Mouse (Mus musculus): ENCODE data around the gene Alg11. TPM values are rescaled to one million over a fixed set of nuclear protein-coding genes. Genes with fewer than 3 reads are reported as not detected.

Alg11 gene
- polyA plus RNA-seq (2014; fragmentation: Nextera tagmentation; extraction: Ambion mirVana): 19.3 and 22.4 TPM in 2 replicates

DNA sequence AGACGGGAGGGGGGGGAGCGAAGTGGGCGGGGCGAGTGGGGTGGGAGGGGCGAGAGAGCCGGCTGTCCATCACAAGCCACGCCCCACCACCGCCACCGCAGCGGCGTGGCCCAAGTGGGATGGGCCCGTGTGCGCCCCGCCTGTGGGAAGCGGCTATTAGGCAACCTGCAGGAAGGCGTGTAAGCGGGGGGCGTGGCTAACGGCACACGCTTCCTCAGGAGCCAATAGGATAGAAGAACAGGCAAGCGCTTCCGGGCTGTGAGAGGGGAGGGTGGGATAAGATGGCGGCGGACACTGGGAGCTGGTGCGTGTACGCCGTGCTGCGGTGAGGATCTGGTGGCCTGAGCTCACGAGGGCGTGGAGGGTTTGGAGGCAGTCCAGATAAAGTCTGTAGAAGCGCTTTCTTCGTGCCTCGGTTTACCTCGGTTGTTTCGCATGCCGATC is at the start of gene Alg11:
Alg11 (plus strand) TSS at position 276 of the 444 bp plus-strand sequence.
- Histone ChIP-seq H3K36me3 (ENCODE audit: control insufficient read depth, insufficient read depth, low read length) (peaks cover 33% of the 10 kb centered on the region), H3K27ac (replicated peaks; ENCODE audit: low read depth, low read length) (no peak within 1 kb of the TSS), H3K27me3 (replicated peaks; ENCODE audit: control insufficient read depth, insufficient read depth, low read length) (peaks cover 19% of the 10 kb centered on the region), H3K4me2 (ENCODE audit: low read depth, low read length) (peak within 1 kb of the TSS; percentile 97), H3K4me1 (ENCODE audit: control insufficient read depth, insufficient read depth, low read length) (peaks cover 4% of the 10 kb centered on the region; the same call in 1 of the 2 replicates), H3K9ac (ENCODE audit: low read depth, low read length) (peak within 1 kb of the TSS; percentile 68), H3K4me3 (ENCODE audit: low read depth, low read length) (peak within 1 kb of the TSS; percentile 67), H3K9me3 (ENCODE audit: control insufficient read depth, low read length) (no peaks in the 10 kb centered on the region)
- ATAC-seq (ENCODE audit: low read depth) (peak; percentile 100), DNase-seq (ENCODE audit: low spot score) (peak; percentile 99)
- under 1% methylated on average over 20 of the region's 36 CpGs for WGBS

DNA sequence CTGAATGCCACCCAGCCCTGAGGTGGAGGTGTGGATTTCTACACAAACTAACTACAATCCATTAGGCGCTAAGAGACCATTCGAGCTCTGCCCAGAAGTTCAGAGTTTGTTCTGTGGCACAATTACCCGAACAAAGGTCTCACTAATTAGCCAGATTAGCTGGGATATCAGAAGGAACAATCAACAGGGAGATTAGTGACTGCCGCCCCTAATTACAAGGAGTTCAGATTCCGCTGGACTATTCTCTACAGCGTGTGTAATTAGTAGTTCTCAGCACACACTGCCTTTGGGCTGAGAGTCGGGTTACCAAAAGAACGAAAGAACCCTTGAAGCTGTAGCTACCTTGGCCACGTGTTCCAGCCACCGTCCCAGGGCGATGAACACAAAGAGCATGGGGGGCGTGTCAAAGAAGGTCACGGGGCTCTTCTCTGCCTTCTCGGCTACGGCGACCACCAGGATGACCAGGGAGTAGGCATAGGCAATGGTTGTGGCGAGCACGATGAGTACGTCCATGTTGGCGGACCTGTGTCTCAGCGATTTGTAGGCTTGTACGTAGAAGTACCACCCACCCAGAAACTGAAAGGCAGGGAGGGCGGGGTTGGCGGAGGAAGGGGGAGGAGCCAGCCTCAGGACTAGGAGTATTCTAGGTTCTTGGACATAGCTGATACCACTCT is 47.4 kb upstream of the Alg11 start:
- no peaks in the 10 kb centered on the region for H3K4me1 ChIP-seq (ENCODE audit: control insufficient read depth, insufficient read depth, low read length)
- ATAC-seq (ENCODE audit: low read depth) (peak; percentile 86; the same call in 1 of the 2 replicates), DNase-seq (ENCODE audit: low spot score) (peak; percentile 40)
- peak overlapping the region; percentile 25; the same call in 1 of the 2 replicates for H3K4me2 ChIP-seq (ENCODE audit: low read depth, low read length)
- no peak overlapping the region for H3K27ac ChIP-seq (replicated peaks; ENCODE audit: low read depth, low read length)
- H3K9ac ChIP-seq (ENCODE audit: low read depth, low read length): no peak overlapping the region
- no peaks in the 10 kb centered on the region for H3K9me3 ChIP-seq (ENCODE audit: control insufficient read depth, low read length)
- H3K36me3 ChIP-seq (ENCODE audit: control insufficient read depth, insufficient read depth, low read length): no peaks in the 10 kb centered on the region
- 67% methylated on average over 24 of the region's 24 CpGs for WGBS
- no peaks in the 10 kb centered on the region for H3K27me3 ChIP-seq (replicated peaks; ENCODE audit: control insufficient read depth, insufficient read depth, low read length)
- H3K4me3 ChIP-seq (ENCODE audit: low read depth, low read length): no peak overlapping the region

DNA sequence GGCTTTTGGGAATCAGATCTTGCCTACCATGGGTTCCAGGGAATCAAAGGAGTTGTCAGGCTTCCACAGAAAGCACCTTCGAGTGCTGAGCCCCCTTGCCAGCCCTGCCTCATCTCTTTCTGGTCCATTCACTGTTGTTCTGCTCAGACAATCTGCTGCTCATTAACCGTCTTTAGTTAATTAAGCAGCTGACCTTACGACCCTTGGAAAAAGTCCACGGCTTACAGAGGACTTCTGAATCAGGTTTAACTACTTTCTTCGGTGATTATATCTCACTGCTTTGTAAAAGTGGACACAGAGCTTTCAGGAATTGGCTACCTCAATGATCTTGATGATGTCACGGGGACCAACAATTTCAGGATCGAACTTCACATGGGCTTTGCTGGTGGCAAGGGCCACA is 42.8 kb upstream of the Alg11 start:
- H3K27me3 ChIP-seq (replicated peaks; ENCODE audit: control insufficient read depth, insufficient read depth, low read length): no peaks in the 10 kb centered on the region
- H3K4me2 ChIP-seq (ENCODE audit: low read depth, low read length): no peak overlapping the region
- H3K4me1 ChIP-seq (ENCODE audit: control insufficient read depth, insufficient read depth, low read length): no peaks in the 10 kb centered on the region
- H3K4me3 ChIP-seq (ENCODE audit: low read depth, low read length): no peak overlapping the region
- DNase-seq (ENCODE audit: low spot score) (no peak), ATAC-seq (ENCODE audit: low read depth) (no peak)
- no peak overlapping the region for H3K9ac ChIP-seq (ENCODE audit: low read depth, low read length)
- no peaks in the 10 kb centered on the region for H3K36me3 ChIP-seq (ENCODE audit: control insufficient read depth, insufficient read depth, low read length)
- H3K9me3 ChIP-seq (ENCODE audit: control insufficient read depth, low read length): no peaks in the 10 kb centered on the region
- no peak overlapping the region for H3K27ac ChIP-seq (replicated peaks; ENCODE audit: low read depth, low read length)
- WGBS: 35% methylated on average over 7 of the region's 7 CpGs

DNA sequence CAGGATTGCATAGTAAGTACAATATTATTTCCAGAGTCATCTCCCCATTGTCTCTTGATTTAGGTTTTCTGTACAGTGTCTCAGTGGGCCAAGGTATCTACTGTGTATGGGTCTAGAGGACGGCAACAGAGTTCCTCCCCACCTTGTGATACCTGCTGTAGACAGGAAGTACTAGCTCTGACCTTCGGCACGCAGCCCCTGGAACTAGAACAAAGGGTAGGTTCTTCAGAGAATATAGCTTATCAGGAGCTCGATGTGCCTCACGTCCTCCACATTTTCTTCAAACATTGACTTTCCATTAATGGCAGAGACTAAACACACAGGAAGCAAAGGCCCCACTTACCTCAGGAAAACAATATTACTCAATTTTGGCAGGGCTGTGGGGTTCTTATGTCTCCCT is 41.0 kb upstream of the Alg11 start:
- H3K9me3 ChIP-seq (ENCODE audit: control insufficient read depth, low read length): no peaks in the 10 kb centered on the region
- DNase-seq (ENCODE audit: low spot score) (no peak), ATAC-seq (ENCODE audit: low read depth) (no peak)
- H3K27ac ChIP-seq (replicated peaks; ENCODE audit: low read depth, low read length): no peak overlapping the region
- no peak overlapping the region for H3K4me3 ChIP-seq (ENCODE audit: low read depth, low read length)
- WGBS: 79% methylated on average over 5 of the region's 5 CpGs
- H3K36me3 ChIP-seq (ENCODE audit: control insufficient read depth, insufficient read depth, low read length): no peaks in the 10 kb centered on the region
- no peak overlapping the region for H3K9ac ChIP-seq (ENCODE audit: low read depth, low read length)
- H3K4me2 ChIP-seq (ENCODE audit: low read depth, low read length): no peak overlapping the region
- no peaks in the 10 kb centered on the region for H3K27me3 ChIP-seq (replicated peaks; ENCODE audit: control insufficient read depth, insufficient read depth, low read length)
- H3K4me1 ChIP-seq (ENCODE audit: control insufficient read depth, insufficient read depth, low read length): no peaks in the 10 kb centered on the region

DNA sequence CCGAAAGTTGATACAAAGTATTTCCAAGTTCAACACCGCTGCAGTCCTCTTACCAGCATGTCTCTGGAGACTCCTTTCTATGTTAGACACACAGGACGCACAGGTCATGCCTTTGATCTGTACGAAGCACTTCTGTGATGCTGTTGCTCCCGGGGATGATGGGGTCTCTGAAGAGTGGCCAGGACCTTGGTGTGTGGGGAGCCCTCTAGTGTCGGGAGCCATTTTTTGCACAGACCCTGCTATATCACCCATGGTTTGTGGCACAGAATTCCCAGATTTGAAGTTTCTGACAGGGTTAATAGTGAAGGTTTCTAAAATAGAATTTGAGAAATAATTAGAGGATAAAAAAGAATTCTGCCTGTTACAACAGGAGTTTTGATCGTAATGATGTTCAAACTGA is 38.3 kb upstream of the Alg11 start:
- H3K9ac ChIP-seq (ENCODE audit: low read depth, low read length): no peak overlapping the region
- no peaks in the 10 kb centered on the region for H3K4me1 ChIP-seq (ENCODE audit: control insufficient read depth, insufficient read depth, low read length)
- H3K9me3 ChIP-seq (ENCODE audit: control insufficient read depth, low read length): no peaks in the 10 kb centered on the region
- H3K27ac ChIP-seq (replicated peaks; ENCODE audit: low read depth, low read length): no peak overlapping the region
- no peaks in the 10 kb centered on the region for H3K36me3 ChIP-seq (ENCODE audit: control insufficient read depth, insufficient read depth, low read length)
- H3K27me3 ChIP-seq (replicated peaks; ENCODE audit: control insufficient read depth, insufficient read depth, low read length): no peaks in the 10 kb centered on the region
- no peak for DNase-seq (ENCODE audit: low spot score)
- H3K4me3 ChIP-seq (ENCODE audit: low read depth, low read length): no peak overlapping the region
- no peak overlapping the region for H3K4me2 ChIP-seq (ENCODE audit: low read depth, low read length)
- ATAC-seq (ENCODE audit: low read depth): no peak
- WGBS: 43% methylated on average over 7 of the region's 7 CpGs

DNA sequence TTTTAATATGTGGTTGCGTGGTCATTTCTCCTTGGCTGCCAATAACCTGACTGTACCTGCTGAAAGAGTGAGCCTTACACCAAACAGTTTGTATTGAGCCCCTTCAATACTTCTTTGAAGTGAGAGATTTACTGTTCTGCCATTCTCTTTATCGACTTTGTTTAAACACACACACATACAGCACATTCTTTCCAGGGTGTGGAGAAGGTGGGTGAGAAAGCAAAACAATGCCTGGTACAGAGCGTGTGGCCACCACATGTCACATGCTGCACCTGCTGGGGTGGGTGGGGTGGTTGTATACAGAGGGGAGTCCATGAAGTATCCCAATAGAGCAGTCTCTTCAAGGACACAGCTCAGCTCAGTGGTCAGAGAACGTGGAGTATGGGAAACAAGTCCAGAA is 35.3 kb upstream of the Alg11 start:
- 63% methylated on average over 4 of the region's 4 CpGs for WGBS
- no peak overlapping the region for H3K4me2 ChIP-seq (ENCODE audit: low read depth, low read length)
- H3K36me3 ChIP-seq (ENCODE audit: control insufficient read depth, insufficient read depth, low read length): no peaks in the 10 kb centered on the region
- ATAC-seq (ENCODE audit: low read depth) (no peak), DNase-seq (ENCODE audit: low spot score) (no peak)
- no peaks in the 10 kb centered on the region for H3K4me1 ChIP-seq (ENCODE audit: control insufficient read depth, insufficient read depth, low read length)
- H3K4me3 ChIP-seq (ENCODE audit: low read depth, low read length): no peak overlapping the region
- H3K27me3 ChIP-seq (replicated peaks; ENCODE audit: control insufficient read depth, insufficient read depth, low read length): no peaks in the 10 kb centered on the region
- H3K9me3 ChIP-seq (ENCODE audit: control insufficient read depth, low read length): no peaks in the 10 kb centered on the region
- H3K27ac ChIP-seq (replicated peaks; ENCODE audit: low read depth, low read length): no peak overlapping the region
- H3K9ac ChIP-seq (ENCODE audit: low read depth, low read length): no peak overlapping the region

DNA sequence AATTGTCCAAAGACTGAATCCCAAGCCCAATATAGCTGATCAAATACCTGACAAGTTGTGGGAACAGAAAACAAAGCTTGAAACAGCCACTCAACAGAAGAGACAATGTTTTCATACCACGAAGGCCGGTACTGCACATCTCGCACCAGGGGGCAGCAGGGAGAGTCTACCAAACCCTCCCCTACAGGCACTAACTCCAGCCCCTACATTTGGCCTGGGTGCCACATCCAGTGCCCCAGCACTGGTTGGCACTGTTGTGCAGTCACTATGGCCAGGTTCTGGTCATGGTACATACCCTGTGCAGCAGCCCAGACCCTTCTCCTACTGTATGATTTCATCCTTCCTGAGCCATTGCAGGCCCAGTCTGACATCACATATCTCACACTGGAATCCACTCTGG is 31.5 kb upstream of the Alg11 start:
- Histone ChIP-seq H3K27ac (replicated peaks; ENCODE audit: low read depth, low read length) (no peak overlapping the region), H3K4me3 (ENCODE audit: low read depth, low read length) (no peak overlapping the region), H3K9me3 (ENCODE audit: control insufficient read depth, low read length) (no peaks in the 10 kb centered on the region), H3K4me1 (ENCODE audit: control insufficient read depth, insufficient read depth, low read length) (no peaks in the 10 kb centered on the region), H3K4me2 (ENCODE audit: low read depth, low read length) (no peak overlapping the region), H3K36me3 (ENCODE audit: control insufficient read depth, insufficient read depth, low read length) (no peaks in the 10 kb centered on the region), H3K27me3 (replicated peaks; ENCODE audit: control insufficient read depth, insufficient read depth, low read length) (no peaks in the 10 kb centered on the region), H3K9ac (ENCODE audit: low read depth, low read length) (no peak overlapping the region)
- 95% methylated on average over 3 of the region's 3 CpGs for WGBS
- ATAC-seq (ENCODE audit: low read depth): no peak
- DNase-seq (ENCODE audit: low spot score): no peak

DNA sequence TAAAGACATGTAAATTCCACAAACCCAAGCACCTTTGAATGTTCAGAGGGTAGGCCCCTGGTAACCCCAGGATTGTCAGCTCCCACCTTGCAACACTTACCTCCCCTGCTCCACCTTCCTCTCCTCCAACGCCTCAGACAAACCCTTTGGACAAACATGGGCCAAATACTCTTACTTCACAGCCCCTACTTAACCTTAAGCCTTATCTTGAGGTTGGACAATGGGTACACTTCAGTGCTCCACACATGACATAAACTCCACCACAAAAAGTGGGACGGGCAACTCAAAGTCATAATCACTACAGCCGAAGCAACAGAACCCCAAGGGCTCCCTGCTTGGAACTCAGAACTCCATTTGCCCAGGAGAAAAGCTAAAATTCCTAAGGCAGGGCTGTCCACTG is 29.5 kb upstream of the Alg11 start:
- Histone ChIP-seq H3K4me3 (ENCODE audit: low read depth, low read length) (no peak overlapping the region), H3K27ac (replicated peaks; ENCODE audit: low read depth, low read length) (no peak overlapping the region), H3K4me1 (ENCODE audit: control insufficient read depth, insufficient read depth, low read length) (no peaks in the 10 kb centered on the region), H3K9ac (ENCODE audit: low read depth, low read length) (no peak overlapping the region), H3K9me3 (ENCODE audit: control insufficient read depth, low read length) (no peaks in the 10 kb centered on the region), H3K36me3 (ENCODE audit: control insufficient read depth, insufficient read depth, low read length) (no peaks in the 10 kb centered on the region), H3K4me2 (ENCODE audit: low read depth, low read length) (no peak overlapping the region), H3K27me3 (replicated peaks; ENCODE audit: control insufficient read depth, insufficient read depth, low read length) (no peaks in the 10 kb centered on the region)
- ATAC-seq (ENCODE audit: low read depth) (no peak), DNase-seq (ENCODE audit: low spot score) (no peak)
- 81% methylated on average over 3 of the region's 3 CpGs for WGBS

DNA sequence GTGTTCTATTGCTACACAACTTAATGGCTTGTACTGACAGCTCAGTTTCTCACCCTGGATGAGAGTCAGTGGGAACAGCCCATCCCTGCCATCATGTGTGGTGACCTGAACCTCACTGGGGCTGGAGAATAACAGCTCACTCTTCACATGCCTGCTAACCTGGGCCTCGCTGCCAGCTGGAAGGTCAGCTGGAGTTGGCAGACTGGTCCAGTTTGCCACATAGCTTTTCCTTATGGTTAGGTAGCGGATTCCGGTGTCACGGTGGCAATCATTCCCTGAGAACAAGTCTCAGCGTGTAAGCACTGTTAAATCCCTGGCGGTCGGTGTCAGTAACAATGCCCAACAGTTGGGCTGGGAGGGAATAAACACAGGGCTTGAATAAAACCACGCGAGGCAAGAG is 24.4 kb upstream of the Alg11 start:
- Histone ChIP-seq H3K36me3 (ENCODE audit: control insufficient read depth, insufficient read depth, low read length) (no peaks in the 10 kb centered on the region), H3K9me3 (ENCODE audit: control insufficient read depth, low read length) (no peaks in the 10 kb centered on the region), H3K4me2 (ENCODE audit: low read depth, low read length) (no peak overlapping the region), H3K4me3 (ENCODE audit: low read depth, low read length) (no peak overlapping the region), H3K27ac (replicated peaks; ENCODE audit: low read depth, low read length) (no peak overlapping the region), H3K9ac (ENCODE audit: low read depth, low read length) (no peak overlapping the region), H3K4me1 (ENCODE audit: control insufficient read depth, insufficient read depth, low read length) (no peaks in the 10 kb centered on the region), H3K27me3 (replicated peaks; ENCODE audit: control insufficient read depth, insufficient read depth, low read length) (peaks cover 8% of the 10 kb centered on the region; the same call in 1 of the 2 replicates)
- WGBS: 89% methylated on average over 9 of the region's 9 CpGs
- no peak for ATAC-seq (ENCODE audit: low read depth)
- no peak for DNase-seq (ENCODE audit: low spot score)
